Mouse (Mus musculus) limb, embryonic 10.5 days (tissue): ENCODE measurements around the gene Asb1. TPM values are rescaled to one million over a fixed set of nuclear protein-coding genes. Genes with fewer than 3 reads are reported as not detected.

Experiments
- DNase-seq: peaks from one replicate; pipeline ENCODE4 v3.0.0-alpha.2; 2017; ENCODE audit warnings: low spot score
- H3K27ac ChIP-seq: fragments of 300-500 bp; sonication (generic); 2 replicates; pipeline ENCODE4 v1.5.1; 2016; ENCODE audit warnings: mild to moderate bottlenecking
- H3K27me3 ChIP-seq: fragments of 300-500 bp; sonication (generic); 2 replicates; pipeline ENCODE4 v1.6.1; 2016; ENCODE audit warnings: low read depth, mild to moderate bottlenecking; ENCODE audit not compliant: poor library complexity, severe bottlenecking
- H3K36me3 ChIP-seq: fragments of 300-500 bp; sonication (generic); 2 replicates; pipeline ENCODE4 v1.6.1; 2016; ENCODE audit warnings: mild to moderate bottlenecking, moderate library complexity
- H3K4me1 ChIP-seq: fragments of 300-500 bp; sonication (generic); 2 replicates; pipeline ENCODE4 v1.6.1; 2016
- H3K4me3 ChIP-seq: fragments of 300-500 bp; sonication (generic); 2 replicates; pipeline ENCODE4 v1.5.1; 2016; ENCODE audit warnings: mild to moderate bottlenecking, moderate library complexity
- H3K9me3 ChIP-seq: fragments of 300-500 bp; sonication (generic); replicated peaks from 2 replicates; pipeline ENCODE4 v1.6.1; 2016; ENCODE audit warnings: mild to moderate bottlenecking
- WGBS: fragments of 180-500 bp; shearing (Covaris S2); methylation state at CpG from one replicate; pipeline ENCODE4 v1.1.7; 2016; 5-methylcytosine and 5-hydroxymethylcytosine counted together
- polyA plus RNA-seq: library from polyadenylated mRNA; unstranded; fragments of >200 nt; fragmentation: Nextera tagmentation; extraction: Ambion mirVana; gene quantifications from 2 replicates; pipeline ENCODE4 v1.2.1, GENCODE M21; 2016

Gene Asb1
- polyA plus RNA-seq, 1 experiment from 2014 or later: 6.5 TPM

DNA sequence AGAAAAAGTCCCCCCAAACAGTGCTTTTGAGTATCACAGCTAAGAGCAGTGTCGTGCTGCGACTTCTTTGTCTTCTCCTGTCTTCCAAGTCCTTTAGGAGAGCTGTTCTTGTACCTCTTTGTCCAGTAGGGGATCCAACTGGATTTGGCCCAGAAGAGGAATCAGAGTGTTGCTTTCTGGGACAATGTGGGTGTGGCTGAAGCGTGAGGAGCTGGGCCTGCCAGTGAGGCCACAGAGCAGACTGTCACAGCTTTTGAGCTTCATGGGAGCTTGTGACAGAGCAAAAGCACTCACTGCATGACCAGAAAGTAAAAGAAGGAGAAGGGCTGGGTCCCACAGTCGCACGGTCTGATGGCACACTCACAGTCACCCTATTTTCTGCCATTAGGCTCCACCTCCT is 7.5 kb upstream of the Asb1 start:
- Histone ChIP-seq H3K9me3 (no peaks in the 10 kb centered on the region), H3K4me3 (no peak overlapping the region), H3K4me1 (0 out of 2 replicates have a peak, but pooled peaks cover 3% of the 10 kb centered on the region), H3K27ac (peak overlapping the region; percentile 10; the same call in 1 of the 2 replicates), H3K27me3 (peaks cover 23% of the 10 kb centered on the region), H3K36me3 (peaks cover 22% of the 10 kb centered on the region)
- DNase-seq: no peak
- WGBS: 92% methylated on average over 5 of the region's 5 CpGs

DNA sequence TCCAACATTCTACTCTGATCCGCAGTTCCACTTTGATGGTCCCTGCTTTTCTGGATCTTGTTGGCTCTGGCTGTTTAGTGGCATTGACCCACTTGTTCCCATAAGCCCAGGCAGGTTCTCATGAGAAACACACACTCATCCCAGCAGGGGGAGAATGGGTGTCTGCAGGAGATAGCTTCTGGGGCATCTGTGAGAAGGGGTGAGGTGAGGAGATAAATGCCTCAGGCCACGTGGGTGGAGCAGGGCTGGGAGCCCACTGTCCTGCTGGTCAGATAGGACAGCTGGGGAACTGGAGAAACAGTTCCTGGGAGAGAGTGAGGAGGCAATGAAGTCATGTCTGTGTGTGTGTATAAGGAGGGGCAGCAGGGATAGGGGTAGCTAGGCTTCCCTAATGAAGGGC is 6.9 kb upstream of the Asb1 start:
- peak overlapping the region; percentile 10; the same call in 1 of the 2 replicates for H3K27ac ChIP-seq
- H3K36me3 ChIP-seq: peaks cover 16% of the 10 kb centered on the region
- no peak overlapping the region for H3K4me3 ChIP-seq
- H3K27me3 ChIP-seq: peaks cover 29% of the 10 kb centered on the region
- H3K9me3 ChIP-seq: no peaks in the 10 kb centered on the region
- no peak for DNase-seq
- H3K4me1 ChIP-seq: 0 out of 2 replicates have a peak, but pooled peaks cover 3% of the 10 kb centered on the region
- 54% methylated on average over 2 of the region's 2 CpGs for WGBS

DNA sequence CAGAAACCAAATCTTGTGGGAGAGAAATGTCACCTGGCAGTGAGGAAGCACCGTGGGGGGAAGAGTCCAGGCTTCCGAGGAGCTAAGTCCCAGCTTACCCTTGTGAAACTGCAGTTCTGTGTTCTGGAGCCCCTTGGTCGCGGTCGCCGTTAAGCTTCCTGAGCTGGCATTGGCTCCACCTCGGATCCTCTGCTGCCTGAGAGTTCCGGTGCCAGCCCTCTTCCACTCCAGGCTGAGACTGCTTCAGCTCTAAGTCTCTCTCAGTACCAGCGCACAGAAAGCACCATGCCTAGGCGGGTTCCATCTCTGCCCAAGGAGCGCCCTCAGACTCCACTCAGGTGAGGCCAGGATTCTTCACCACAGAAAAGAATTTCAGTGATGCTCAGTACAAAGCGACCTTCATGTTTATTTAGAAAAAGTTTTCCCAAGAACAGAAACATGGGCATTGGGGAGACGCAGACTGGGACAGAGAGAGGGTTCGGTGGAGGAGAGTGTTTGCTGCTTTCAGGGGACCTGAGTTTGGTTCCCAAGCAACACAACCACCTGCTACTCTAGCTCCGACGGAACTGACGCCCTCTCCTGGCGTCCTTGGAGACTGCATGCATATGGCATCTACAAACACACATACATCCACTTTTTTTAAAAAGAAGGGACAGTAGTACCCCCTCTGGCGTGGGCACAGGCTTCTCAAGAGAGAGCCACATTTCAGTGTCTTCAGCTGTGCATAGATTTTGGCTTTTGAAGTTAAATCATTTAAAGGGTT is 6.2 kb upstream of the Asb1 start:
- 0 out of 2 replicates have a peak, but pooled peaks cover 3% of the 10 kb centered on the region for H3K4me1 ChIP-seq
- no peak overlapping the region for H3K4me3 ChIP-seq
- H3K27me3 ChIP-seq: peaks cover 36% of the 10 kb centered on the region
- 75% methylated on average over 19 of the region's 19 CpGs for WGBS
- peaks cover 12% of the 10 kb centered on the region for H3K36me3 ChIP-seq
- no peak overlapping the region for H3K27ac ChIP-seq
- no peak for DNase-seq
- no peaks in the 10 kb centered on the region for H3K9me3 ChIP-seq

DNA sequence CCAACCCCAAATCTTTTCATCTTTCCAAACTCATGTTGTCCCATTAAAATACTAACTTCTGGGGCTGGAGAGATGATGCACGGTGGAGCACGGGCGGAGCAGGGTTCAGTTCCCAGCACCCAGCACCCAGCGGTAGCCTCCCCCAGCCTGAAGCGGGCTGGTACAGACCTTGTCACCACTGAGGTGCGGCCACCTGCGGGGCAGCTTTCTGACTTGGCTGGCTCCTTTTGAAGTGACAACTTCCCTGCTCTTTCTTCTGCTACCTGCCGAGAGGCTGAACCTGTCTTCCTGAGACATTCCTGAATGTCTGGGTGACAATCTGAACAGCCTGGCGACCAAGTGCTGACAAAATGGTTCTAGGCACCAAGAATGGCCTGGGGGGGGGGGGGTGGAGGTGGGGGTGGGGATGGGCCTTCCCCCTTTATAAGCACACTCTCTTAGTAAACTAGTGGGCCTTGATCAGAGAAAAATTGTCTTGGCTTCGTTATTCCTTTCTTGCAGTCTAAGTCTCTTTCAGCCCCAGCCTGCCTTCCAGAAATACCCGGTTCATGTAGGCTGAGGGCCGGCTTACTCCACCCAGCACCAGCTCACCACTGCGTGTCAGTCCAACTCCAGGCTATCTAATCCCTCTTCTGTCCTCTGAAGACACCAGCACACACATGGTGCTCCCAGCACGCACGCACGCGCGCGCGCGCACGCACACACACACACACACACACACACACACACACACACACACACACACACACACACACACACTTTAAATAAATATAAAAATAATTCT is 2.4 kb upstream of the Asb1 start:
- WGBS: 23% methylated on average over 22 of the region's 22 CpGs
- Histone ChIP-seq H3K36me3 (no peaks in the 10 kb centered on the region), H3K27me3 (peaks cover 47% of the 10 kb centered on the region), H3K9me3 (no peaks in the 10 kb centered on the region), H3K4me1 (peaks cover 22% of the 10 kb centered on the region), H3K27ac (no peak overlapping the region), H3K4me3 (no peak overlapping the region)
- DNase-seq: no peak

DNA sequence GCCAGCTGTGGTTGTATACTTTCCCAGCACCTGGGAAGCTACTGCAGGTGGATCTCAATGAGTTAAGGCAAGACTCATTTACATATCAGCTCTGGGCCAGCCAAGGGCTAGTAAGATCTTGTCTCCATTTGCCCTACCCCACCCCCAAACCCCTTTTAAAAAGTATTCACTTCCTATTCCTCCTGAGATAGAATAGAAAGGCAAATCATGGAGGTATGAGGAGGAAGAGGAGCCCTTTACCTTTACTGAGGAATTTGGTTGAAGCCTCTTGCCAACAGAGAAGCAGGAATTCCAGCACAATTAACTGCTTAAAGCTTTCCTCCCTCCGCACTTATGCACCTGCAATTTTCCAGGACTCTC is 1.8 kb upstream of the Asb1 start:
- H3K4me3 ChIP-seq: no peak overlapping the region
- H3K4me1 ChIP-seq: peaks cover 20% of the 10 kb centered on the region
- H3K9me3 ChIP-seq: no peaks in the 10 kb centered on the region
- no peaks in the 10 kb centered on the region for H3K36me3 ChIP-seq
- H3K27ac ChIP-seq: no peak overlapping the region
- H3K27me3 ChIP-seq: peaks cover 47% of the 10 kb centered on the region
- DNase-seq: no peak
- 47% methylated on average over 1 of the region's 1 CpGs for WGBS

DNA sequence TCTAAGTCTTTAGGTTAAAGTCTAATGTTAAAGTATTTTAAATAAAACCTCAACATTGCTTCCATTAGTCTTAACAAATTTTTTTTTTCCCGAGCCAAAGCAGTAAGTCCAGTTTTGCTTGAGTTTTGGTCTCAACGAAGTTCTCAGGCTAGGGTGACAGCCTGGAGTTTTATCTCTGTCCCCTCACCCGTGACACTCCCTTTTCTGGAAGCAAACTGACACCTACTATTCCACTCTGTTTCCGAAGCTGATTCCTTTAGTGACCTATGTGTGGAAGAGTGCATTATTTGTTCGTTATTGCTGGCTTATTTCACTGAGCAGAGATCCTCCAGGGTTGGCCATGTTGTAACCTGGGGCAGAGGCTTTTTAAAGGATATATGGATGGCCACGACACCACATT is 1.1 kb upstream of the Asb1 start:
- peaks cover 47% of the 10 kb centered on the region for H3K27me3 ChIP-seq
- WGBS: 32% methylated on average over 6 of the region's 6 CpGs
- no peaks in the 10 kb centered on the region for H3K36me3 ChIP-seq
- peaks cover 20% of the 10 kb centered on the region for H3K4me1 ChIP-seq
- H3K9me3 ChIP-seq: no peaks in the 10 kb centered on the region
- H3K4me3 ChIP-seq: peak overlapping the region; percentile 90
- H3K27ac ChIP-seq: no peak overlapping the region; the same call in 1 of the 2 replicates
- DNase-seq: no peak

DNA sequence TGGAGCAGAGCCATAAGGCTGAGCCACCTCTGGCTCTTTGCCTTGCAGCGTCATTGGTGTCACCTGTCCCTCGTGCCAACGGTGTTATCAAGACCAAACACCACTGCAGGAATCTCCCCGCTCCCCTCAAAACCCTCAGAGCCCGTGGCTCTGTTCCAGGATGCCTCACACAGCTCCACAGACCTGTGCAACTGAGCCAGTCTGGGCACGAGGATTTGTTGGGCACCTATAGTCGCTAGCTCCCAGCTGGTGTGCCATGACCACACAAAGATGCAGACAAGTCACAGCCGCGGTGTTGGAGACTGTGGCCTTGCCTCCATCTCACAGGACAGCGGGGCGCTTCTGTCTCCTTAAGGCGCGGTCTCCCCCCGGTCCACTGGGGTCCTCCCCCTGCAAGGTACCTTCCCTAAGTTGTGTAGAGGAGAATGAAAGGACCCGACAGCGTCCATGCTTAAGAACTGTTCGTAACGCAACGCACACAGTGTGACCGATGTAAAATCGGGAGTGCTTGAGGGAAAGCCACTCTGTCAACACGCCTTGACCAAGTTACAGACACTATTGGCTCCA is 557 bp upstream of the Asb1 start:
- Histone ChIP-seq H3K27ac (peak overlapping the region; percentile 79; the same call in 1 of the 2 replicates), H3K4me3 (peak overlapping the region; percentile 90), H3K36me3 (peaks cover 4% of the 10 kb centered on the region; the same call in 1 of the 2 replicates), H3K27me3 (peaks cover 47% of the 10 kb centered on the region), H3K4me1 (peaks cover 20% of the 10 kb centered on the region), H3K9me3 (no peaks in the 10 kb centered on the region)
- WGBS: 4% methylated on average over 22 of the region's 22 CpGs
- DNase-seq: peak; percentile 51

DNA sequence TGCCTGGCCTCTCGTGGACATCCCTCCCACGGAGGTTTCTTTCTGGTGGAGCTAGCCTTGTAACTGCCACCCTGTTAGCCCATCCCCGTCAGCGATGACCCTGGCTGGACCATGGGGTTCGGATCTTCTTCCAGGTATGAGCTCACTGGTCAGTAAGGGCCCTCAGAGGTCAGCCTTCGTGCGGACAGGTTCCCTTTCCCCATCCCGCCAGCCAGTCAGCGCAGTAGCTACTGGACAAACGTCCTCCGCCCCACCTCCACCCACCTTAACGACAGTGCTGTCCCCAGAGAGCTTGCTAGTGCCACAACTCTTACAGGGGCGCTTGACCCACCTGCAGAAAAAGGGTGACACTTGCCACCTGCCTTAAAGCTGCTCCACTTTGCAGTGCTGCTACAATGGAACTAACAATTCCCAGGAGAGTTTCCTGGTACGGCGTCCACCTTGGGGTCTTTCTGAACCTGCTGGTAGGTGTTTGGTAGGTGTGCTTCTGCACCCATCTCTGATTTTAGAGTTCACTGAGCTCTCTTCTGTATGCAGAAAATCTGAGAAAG is 773 bp downstream of the Asb1 start:
- Histone ChIP-seq H3K27ac (peak overlapping the region; percentile 79), H3K27me3 (peaks cover 41% of the 10 kb centered on the region), H3K36me3 (peaks cover 11% of the 10 kb centered on the region), H3K4me1 (peaks cover 20% of the 10 kb centered on the region), H3K9me3 (no peaks in the 10 kb centered on the region), H3K4me3 (peak overlapping the region; percentile 90)
- 16% methylated on average over 15 of the region's 15 CpGs for WGBS
- DNase-seq: no peak

DNA sequence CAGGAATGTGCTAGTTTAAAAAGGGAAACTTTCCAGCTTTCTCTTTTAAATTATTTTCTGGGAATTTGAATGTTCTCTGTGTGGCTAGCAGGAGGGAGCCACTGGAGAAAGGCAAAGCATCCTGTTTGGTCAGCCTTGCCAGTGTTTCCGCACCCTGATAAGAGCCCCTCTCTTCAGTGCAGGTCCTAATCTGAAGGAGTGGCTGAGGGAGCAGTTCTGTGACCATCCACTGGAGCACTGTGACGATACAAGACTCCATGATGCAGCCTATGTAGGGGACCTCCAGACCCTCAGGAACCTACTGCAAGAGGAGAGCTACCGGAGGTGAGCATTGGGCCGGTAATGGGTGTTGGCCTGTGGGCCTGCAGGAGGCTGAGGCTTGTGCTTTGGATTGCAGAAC is 3.6 kb downstream of the Asb1 start:
- H3K36me3 ChIP-seq: peaks cover 35% of the 10 kb centered on the region
- 85% methylated on average over 4 of the region's 4 CpGs for WGBS

DNA sequence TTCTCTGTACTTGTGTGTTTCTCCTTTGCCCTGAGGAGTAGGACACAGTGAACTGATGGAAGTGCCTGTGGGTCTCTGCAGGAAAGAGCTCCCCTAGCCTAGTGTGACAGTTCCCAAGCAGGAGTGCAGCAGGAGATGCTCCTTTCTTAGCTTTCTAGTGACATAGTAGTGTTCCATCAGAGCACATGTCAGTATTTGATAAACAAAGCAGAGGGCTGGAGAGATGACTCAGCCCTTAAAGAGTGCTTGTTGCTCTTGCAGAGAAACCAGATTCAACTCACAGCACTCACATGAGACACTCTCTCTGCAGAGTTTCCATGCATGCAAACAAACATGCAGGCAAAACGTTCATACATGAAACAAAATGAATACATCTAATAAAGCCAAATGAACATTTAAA is 4.9 kb downstream of the Asb1 start:
- no peaks in the 10 kb centered on the region for H3K9me3 ChIP-seq
- H3K27ac ChIP-seq: no peak overlapping the region
- H3K4me3 ChIP-seq: no peak overlapping the region
- WGBS: 86% methylated on average over 1 of the region's 1 CpGs
- H3K36me3 ChIP-seq: peaks cover 39% of the 10 kb centered on the region
- no peaks in the 10 kb centered on the region; the same call in 1 of the 2 replicates for H3K27me3 ChIP-seq
- H3K4me1 ChIP-seq: peaks cover 13% of the 10 kb centered on the region
- no peak for DNase-seq

More for the DNA sequence above, 3.6 kb downstream of the Asb1 start:
- Histone ChIP-seq H3K4me3 (no peak overlapping the region), H3K4me1 (peaks cover 20% of the 10 kb centered on the region), H3K27ac (no peak overlapping the region), H3K27me3 (peaks cover 12% of the 10 kb centered on the region), H3K9me3 (no peaks in the 10 kb centered on the region)
- no peak for DNase-seq

DNA sequence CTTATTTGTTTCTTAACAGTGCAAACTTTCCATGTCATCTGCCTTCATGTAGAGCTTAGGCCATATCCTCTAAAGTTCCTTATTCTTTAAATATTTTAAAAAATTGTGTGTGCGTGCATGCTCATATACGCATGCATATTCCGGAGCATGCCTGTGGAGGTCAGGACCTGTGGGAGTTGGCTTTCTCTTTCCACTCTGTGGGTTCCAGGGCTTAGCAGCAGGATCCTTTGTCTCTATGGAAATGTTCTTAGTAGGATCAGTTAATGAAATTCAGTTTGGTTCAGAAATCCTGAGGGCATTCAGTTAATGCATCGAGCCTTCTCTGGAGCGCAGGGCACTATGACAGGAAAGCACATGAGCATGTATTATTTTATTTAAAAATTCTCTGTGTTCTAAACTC is 7.2 kb downstream of the Asb1 start:
- no peak for DNase-seq
- Histone ChIP-seq H3K4me3 (no peak overlapping the region), H3K36me3 (peaks cover 47% of the 10 kb centered on the region), H3K27me3 (no peaks in the 10 kb centered on the region), H3K4me1 (no peaks in the 10 kb centered on the region), H3K9me3 (no peaks in the 10 kb centered on the region), H3K27ac (no peak overlapping the region)
- 96% methylated on average over 5 of the region's 5 CpGs for WGBS

DNA sequence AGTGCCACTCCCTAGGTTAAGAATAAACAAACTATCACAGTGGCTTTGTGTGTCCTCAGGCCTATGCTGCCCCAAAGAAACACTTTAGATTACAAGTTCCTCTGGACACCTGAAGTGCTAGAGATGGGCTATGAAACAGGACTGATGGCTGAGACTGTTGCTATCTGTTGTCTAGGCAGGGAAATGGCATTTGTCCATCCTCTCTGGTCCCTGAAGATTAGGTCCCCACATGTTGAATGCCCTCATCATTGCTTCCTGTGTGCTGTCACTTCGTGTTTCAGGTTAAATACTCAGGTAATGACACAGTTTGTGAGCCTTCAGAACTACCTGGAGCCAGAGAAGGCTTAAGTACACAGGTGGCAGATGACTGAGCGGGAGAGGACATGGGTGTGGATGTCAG is 8.7 kb downstream of the Asb1 start:
- H3K27me3 ChIP-seq: no peaks in the 10 kb centered on the region
- no peaks in the 10 kb centered on the region for H3K4me1 ChIP-seq
- WGBS: 80% methylated on average over 2 of the region's 2 CpGs
- DNase-seq: no peak
- no peaks in the 10 kb centered on the region for H3K9me3 ChIP-seq
- peaks cover 58% of the 10 kb centered on the region for H3K36me3 ChIP-seq
- no peak overlapping the region for H3K27ac ChIP-seq
- no peak overlapping the region for H3K4me3 ChIP-seq

DNA sequence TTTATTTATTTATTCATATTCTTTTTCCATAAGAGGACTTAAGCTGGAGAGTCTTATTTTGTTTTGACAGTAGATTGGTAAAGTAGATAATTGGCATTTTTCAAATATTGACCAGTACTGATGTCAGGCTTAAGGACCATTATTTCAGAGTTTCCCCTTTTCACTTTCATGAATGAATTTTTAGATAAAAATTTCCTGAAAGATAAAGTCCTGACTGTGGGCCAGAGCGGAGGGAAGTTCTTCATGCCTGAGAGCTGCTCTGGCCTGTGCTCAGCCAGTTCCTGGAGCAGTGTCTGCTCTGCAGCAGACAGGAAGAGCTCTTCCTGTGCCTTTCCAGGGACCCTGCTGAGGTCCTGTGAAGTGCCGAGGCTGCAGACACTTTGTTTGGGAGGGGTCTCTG is 16.8 kb downstream of the Asb1 start:
- Histone ChIP-seq H3K27me3 (no peaks in the 10 kb centered on the region), H3K4me1 (no peaks in the 10 kb centered on the region), H3K27ac (no peak overlapping the region), H3K9me3 (no peaks in the 10 kb centered on the region), H3K36me3 (peaks cover 48% of the 10 kb centered on the region), H3K4me3 (no peak overlapping the region)
- WGBS: 71% methylated on average over 2 of the region's 2 CpGs
- no peak for DNase-seq
